Mouse (Mus musculus) ES-Bruce4 (cell line): ENCODE results near the gene Nle1.

Source experiments
- CTCF ChIP-seq: IDR thresholded peaks from one replicate; pipeline ENCODE4 v1.8.1; 2011; ENCODE audit warnings: low read depth, low read length
- EP300 ChIP-seq: IDR thresholded peaks from 2 replicates; pipeline ENCODE4 v1.6.1; 2011; ENCODE audit warnings: low read depth, low read length; ENCODE audit not compliant: insufficient read depth
- POLR2A ChIP-seq: IDR thresholded peaks from one replicate; pipeline ENCODE4 v1.8.1; 2011; ENCODE audit warnings: low read length; ENCODE audit not compliant: insufficient read depth

- no peak for TF ChIP-seq CTCF
- TF ChIP-seq EP300, result no peak
- no peak for TF ChIP-seq POLR2A
Measured at GRCm38 (mm10) chr11:82883180-82883579, 25.0 kb downstream of the Nle1 start.
